Mouse (Mus musculus) adrenal gland, postnatal 10 days (tissue): ENCODE results near the gene Eif3d. TPM values are rescaled to one million over a fixed set of nuclear protein-coding genes. Genes with fewer than 3 reads are reported as not detected.
"Not testable (repeated sequence)": the region's sequence is repeated elsewhere in the genome, so short reads cannot be mapped to it uniquely, and the experiment has no call there.

Source experiments
- DNase-seq: peaks from one replicate; pipeline ENCODE4 v3.0.0; 2021; ENCODE audit warnings: mixed read lengths
- long read RNA-seq, 2 experiments: library from polyadenylated mRNA; stranded (forward); transcript quantifications; one replicate each; pipeline ENCODE4 v2.0.0; 2021
- total RNA-seq, 2 experiments: library from RNA; stranded (reverse); gene quantifications; 2 replicates each; pipeline ENCODE4 v1.2.3; 2021

The Eif3d gene
- 100 to 1,000 TPM; 147 to 154 TPM for total RNA-seq
- long read RNA-seq, experiment 1, transcript Eif3d-201 (15 exons, 1,899 nt): major isoform, 156 of 202 reads
- long read RNA-seq, experiment 1, partial matches to known transcripts: 26 of 202 reads
- long read RNA-seq, experiment 1, other reads (novel, unspliced or antisense): 20 of 202 reads
- long read RNA-seq, experiment 2, transcript Eif3d-201 (15 exons, 1,899 nt): major isoform, 81 of 110 reads
- long read RNA-seq, experiment 2, partial matches to known transcripts: 12 of 110 reads
- long read RNA-seq, experiment 2, other reads (novel, unspliced or antisense): 17 of 110 reads

DNA sequence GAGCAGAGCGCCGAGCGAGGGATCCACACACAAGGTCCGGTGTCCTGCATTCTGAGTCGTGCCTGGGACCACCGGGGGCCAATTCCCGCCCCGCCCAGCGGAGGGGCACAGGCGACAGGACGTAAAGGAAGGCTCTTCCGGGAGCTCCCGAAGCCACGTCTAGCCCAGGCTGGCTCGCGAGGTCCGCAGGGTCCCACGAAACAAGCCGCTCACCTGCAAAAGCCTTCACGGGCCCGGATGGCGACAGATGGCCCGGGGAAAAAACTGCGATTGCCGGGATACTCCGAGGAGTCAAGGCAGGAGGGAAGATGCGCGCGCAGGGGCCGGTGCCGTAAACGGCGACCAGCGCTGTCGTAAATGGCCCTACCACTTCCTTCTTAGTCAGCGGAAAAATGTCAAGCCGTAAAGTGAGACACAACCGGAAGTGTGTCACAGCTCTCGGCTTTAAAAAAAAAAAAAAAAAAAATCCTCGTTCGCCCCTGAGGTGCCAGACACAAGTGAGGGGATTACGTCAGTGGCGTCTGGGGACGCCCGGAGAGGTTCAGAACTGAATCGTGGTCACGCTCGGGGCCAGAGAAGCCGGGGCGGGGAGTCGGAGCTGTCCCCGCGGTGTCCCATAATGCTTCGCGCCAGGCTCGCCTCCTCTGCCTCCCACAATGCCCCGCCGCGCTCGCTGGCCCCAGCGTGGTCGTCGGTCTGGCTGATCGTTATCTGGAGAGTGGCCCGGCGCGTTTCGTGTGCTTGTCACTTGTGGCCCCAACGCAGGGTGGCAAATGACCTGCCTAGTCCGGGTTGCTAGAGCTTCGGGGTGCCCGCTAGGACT is at the start of gene Eif3d:
TSS of gene Eif3d (minus strand) at position 344 of the 823 bp plus-strand sequence.
- DNase-seq: peak; percentile 98

DNA sequence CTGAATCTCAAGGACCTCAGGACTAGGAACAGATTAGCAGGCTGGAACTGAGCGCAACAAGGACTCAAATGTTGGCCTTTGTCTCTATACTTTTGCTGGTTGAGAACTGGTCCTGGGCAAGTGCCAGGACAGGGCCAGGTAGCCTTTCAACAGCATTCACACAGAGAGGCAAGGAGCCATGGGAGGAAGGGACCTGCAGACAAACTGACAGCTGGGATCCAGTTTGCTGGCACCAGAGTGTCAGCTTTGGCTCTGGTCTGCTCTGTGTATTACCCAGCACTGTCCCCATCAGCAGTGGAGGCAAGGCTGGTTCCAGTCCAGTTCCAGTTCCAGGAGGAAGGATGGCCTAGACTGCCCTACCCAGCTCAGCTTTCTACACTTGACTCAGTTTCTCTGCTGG is 43.4 kb upstream of the Eif3d start:
- DNase-seq: no peak

DNA sequence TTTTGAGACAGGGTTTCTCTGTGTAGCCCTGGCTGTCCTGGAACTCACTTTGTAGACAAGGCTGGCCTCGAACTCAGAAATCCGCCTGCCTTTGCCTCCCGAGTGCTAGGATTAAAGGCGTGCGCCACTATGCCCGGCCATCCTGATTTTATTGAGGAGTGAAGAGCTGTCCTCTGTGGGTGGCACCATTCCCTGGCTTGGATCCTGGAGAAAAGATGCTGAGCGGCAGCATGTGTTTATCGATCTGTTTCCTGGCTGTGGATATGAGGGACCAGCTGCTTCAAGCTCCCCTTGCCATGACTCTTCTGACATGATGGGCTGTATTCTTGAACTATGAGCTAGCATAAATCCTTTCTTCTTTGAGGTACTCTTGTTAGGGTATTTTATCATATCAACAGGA is 37.6 kb upstream of the Eif3d start:
- DNase-seq: not testable (repeated sequence)

DNA sequence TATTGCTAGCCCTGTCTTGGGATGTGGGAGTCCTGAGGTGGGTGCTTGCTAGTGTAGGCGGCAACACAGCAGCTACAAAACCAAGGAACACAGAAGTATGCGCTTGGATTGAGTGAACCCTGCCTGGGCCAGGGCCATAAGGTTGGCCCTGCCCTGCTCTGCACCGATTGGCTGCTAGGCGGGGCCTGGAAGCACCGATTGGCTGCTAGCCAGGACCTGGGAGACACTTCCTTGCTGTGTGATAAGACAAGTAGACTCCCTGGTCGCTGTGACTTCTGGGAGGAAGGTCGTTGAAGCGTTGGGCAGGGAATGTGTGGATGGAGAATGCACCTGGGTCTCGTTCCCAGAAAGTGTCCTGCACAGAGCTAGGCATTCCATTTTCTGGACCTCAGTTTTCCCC is 33.3 kb upstream of the Eif3d start:
- peak; percentile 40 for DNase-seq

DNA sequence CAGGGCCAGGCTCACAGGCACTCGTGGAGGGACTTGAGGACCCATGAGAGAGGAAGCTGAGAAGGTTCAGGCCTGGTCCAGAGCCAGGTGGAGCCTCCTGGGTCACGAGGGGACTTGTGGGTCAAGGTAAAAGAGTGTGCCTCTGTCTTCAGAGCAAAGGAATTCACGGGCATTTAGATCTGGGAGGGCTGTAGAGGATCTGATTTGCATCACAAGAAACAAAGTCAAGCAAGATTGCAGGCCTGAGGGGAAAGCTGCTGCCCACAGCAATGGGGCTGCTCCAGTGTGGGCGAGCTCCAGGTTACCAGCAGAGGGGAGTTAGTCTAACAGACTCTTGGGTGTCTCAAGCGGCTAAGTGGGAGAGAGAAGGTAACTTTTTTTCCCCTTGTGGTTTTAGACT is 30.8 kb upstream of the Eif3d start:
- DNase-seq: no peak

DNA sequence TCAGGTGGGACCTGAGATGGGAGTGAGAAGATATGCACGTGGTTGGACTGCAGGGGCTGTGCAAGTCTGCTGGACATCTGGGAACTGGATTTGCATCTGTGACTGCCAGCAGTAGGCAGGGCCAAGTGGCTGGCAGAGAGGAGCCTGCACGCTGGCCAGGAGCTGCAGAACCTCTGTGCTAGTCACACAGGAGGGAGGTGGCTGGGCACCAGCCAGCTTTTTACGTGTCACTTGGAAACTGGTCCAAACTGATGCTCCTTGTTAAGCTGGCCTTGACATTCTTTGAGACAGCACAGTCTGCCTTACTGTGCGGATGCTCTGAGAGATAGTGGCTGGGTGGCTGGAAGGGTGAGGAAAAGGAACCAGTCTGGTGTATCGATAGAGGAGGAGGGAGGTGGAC is 17.9 kb upstream of the Eif3d start:
- peak; percentile 88 for DNase-seq

DNA sequence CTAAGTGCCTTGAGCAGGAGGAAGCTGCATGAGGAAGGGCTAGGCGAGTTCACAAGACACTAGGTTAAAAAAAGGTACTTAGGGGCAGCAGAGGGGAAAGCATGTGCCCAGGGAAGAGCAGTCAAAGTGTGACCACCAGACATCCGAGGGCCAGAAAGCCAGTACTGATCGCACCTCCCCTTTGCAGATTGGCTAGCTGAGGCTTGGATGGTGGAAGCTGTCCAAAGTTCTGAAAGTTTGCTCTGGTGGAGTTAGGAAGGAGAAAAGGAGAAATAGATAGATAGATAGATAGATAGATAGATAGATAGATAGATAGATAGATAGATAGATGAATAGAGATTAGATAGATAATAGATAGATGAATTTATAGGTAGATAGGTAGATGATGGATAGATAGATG is 12.8 kb upstream of the Eif3d start:
- no peak for DNase-seq

DNA sequence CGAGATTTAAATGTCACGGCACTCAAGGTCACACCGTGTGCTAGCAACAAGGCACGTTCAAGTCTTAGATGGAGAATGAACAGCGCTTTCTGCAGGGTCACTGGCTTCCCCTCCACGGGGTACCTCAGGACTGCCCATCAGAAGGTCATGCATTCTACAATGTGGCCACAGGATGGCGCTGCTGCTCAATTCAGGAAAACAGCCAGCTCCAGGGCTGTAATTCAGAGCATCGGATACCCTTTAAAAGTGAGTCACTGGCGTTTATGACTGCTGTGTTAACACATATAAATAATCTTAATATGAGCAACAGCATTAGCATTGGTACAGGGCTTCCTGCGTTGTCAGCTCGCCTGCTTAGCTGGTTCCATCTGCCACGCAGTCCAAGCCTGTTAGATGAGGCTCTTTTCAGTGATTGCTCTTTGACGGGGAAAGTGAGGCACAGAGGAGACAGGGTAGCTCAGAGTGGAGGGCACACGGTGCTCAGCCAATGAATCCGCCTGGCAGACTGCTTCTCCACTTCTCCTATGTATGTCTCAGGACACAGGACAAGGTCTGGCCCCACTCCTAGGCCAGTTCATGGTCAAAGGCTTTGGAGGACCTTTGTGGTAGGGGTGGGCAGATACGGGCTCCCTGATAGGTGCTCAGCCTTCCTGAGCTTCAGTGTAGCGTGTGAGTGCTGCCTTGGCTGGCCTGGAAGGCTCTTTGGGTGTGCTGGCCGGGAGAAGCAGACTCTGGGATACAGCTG is 11.8 kb upstream of the Eif3d start:
- DNase-seq: peak; percentile 85

DNA sequence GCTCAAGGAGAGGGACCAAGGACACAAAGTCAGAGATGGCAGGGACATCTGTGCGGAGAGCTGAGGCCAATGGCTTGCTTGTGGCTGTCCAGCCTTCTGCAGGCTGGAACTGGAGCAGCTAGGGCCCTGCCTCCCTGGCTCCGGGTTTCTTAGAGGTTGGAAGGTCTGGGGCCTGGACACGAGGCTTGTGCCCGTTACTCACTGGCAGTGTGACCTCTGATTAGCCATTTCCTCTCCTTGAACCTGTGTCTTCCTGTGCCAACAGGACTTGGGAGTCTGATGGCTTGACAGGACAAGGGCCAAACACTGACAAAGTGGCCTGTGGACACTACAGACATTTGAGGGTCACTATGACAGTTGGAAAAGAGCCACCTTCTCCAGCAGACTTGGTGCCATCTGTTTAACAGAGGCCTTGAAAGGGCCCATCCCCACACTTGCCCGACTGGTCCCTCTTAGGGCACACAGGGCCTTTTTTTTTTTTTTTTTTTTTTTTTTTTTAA is 10.6 kb upstream of the Eif3d start:
- DNase-seq: peak; percentile 76

DNA sequence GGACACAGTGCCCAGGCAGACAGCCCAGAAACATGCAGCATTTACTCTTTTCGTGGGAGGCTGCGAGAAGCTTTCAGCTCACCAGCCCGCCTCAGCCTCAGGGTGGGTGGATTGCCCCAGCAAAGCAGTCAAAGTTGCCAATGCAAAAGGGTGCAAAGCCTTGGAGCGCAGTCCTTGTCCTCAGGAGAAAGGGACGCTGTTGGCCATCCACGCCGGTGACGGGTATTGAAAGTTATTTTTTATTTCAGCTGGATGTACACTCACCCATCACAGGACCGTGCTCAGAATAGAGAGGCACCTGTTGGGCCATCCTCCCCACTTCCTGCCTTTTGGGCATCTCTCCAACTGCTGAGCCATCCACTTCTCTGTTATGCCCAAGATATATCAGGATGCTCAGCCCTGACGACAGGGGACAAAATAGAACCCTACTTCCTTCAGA is 8.8 kb upstream of the Eif3d start:
- DNase-seq: no peak

DNA sequence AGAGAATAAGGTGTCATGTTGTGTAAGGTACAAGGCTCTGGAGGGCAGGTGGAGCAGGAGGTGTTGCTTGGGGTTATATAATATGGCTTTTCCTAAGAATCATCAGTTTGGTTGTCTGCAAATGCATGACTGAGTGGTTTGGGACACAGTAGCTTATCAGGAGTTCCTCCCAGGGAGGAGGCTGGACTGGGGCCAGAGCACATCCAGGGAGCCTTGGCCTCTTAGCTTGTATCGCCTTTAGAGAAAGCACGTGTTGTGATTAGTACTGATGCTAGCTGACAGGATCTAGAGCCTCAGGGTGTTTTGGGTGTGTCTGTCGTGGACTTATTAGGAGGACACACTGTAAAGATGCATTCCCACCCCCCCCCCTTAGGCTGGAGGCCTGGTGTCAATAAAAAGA is 7.0 kb upstream of the Eif3d start:
- DNase-seq: peak; percentile 74

DNA sequence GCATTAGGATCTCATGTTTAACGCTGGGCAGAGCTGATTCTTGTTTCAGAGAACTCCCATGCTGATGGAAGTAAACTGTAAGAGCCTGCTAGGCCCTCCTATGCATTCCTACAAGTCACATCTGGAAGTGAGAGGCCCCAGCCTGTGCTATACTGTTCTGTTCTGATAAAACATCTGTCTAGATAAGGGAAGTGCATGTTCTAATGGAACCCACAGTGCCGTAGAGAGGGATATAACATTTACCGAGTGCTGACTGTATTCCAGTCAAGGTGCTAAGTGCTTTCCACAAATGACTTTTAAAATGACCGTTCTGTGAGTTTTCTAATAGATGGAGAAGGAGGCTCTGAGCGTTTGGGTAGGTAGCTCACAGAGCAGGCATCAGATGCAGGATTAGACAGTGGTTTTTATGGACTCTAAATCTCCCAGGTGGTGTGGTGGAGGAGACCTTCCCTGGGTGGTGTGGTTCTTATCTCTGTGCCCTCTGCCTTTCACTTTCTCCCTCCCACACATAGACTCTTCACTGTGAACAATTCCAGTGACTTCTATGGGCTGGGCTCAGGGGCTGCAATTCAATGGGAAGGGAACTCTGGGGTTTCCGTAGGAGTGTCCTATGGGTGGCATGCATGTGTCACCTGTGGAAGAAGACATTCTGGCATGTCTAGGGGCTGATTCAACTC is 3.7 kb upstream of the Eif3d start:
- no peak for DNase-seq

DNA sequence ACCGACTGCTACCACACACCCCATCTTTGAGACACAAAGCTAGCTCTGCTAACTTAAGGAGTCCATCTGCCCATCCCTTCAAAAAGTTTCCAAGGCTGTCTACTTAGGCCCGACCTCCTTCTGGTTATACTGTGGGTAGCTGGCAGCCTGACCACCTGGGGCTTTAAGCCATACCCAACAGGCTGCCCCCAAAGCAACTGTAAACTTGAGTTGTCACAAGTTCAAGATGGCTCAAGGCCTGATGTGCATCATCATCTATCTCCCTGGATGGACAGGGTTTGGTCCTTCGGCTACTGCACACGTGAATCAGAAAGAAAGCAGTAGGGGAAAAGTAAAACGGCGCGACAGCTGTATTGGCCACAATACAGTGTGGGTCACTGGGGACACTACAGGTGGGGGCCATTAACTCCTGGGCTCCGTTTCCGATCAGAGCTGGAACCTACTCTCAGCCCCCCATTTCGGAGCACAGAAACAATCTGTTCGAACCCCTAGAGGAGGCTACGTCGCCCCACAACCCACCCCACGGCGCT is 608 bp downstream of the Eif3d start:
- no peak for DNase-seq

DNA sequence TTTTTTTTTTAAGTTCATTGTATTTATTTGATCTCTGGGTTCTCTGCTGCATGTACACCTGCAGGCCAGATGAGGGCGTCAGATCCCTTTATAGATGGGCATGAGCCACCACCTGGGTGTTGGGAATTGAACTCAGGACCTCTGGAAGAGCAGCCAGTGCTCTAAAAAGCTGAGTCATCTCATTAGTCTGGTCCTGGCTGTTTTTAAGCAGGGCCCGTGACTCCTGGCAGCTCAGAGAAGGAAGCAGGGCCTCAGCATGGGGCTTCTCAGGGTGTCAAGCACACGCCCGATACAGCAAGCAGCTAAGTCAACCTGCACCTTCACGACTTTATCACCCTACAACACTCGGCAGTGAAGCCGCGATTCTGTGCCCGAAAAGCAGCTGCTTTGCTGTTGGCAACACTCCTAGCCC is 5.5 kb downstream of the Eif3d start:
- DNase-seq: no peak

DNA sequence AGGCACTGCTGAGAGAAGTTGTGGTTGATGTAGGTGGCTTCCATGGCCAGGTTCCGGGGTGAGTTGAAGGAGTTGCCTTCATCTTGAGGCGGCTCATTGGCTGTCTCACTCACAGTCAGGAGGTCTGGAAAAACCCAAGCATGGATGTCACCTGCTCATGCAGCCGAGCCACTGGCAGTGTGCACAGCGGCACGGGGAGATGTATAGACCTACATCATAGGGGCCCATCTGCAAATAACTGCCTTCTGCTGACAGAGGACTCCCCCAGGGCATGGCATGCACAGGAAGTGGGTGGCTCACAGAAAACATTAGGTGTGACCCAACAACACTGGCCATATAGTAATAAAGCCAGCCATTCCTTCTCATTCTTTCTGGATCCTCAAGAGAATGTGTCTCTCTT is 8.2 kb downstream of the Eif3d start:
- no peak for DNase-seq

DNA sequence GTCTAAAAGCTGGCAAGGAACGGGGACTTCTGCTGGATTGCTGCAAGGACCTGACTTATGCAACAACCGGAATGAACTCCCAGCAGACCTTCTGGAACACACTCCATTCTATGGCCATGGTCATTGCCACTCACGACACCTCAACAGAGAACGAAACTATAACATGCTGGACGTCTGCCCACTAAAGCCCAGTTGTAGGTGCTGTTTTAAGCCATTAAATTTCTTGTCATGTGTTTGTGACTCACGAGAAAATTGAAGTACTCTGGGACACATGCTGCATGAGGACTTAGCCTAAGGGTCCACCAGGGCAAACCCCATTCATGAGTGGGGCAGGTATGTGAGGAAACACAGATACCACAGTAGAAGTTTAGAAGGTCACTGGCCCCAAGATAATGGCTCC is 9.9 kb downstream of the Eif3d start:
- peak; percentile 29 for DNase-seq

DNA sequence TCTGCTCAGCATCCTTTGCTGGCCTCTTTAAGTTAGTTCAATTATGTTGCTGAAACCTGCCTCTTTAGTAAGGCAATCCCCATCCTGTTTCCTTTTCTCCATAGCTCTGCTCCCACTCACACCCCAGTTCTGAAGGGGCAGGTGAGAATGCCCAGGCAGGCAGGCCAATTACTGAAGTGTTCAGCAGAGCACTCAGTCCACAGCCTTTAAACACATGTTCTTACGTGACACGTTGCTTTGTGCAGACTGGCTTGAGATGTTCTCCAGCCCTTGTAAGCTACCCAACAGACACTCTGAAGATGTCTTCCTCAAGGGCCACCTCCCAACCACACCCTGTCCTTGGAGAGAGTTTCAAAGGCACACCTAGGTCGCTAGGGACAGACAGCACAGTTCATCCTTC is 12.5 kb downstream of the Eif3d start:
- DNase-seq: no peak

DNA sequence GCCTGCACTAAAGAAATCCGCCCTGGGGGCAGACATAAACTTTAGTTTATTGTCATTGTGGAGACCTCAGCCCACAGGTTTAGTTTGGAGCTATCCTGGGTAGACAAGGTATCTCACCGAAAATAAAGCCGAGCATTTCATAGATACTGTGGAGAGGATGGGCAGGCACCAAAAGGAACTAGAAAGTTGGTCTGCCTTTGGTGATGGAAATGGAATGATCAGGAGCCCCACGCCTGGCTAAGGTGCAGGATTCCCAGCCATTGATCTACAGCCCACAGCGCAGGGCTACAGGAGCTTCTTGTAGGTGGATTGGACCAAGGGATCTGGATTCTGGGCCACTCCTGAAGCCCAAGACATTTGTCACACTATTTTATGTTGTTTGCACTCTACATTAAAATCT is 13.0 kb downstream of the Eif3d start:
- DNase-seq: no peak

DNA sequence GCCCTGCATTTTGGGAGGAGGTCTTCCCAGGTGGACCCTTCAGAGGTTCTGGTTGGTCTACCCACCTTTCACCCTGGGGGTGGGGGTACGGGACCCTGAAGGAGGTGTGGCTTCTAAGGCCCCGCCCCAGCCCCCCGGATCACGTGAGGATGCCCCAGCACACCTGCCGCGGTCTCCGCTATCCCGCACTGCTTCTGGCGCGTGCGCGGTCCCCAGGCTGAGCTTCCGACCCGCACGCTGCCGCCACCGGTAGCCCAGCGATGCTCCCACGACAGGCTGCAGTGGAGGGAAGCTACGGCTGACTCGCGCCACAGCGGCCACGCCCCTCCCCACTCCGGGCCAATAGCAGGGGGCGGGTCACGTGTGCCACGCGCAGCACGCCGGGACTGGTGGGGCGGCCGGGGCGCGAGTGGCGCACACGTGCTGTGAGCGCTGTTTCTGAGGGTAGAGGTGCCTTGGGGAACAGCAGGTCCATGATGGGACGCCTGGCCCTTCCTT is 14.2 kb downstream of the Eif3d start, which contains the start of gene Foxred2:
TSS of gene Foxred2 (minus strand) at position 319 of the 498 bp plus-strand sequence.
- DNase-seq: peak; percentile 90

DNA sequence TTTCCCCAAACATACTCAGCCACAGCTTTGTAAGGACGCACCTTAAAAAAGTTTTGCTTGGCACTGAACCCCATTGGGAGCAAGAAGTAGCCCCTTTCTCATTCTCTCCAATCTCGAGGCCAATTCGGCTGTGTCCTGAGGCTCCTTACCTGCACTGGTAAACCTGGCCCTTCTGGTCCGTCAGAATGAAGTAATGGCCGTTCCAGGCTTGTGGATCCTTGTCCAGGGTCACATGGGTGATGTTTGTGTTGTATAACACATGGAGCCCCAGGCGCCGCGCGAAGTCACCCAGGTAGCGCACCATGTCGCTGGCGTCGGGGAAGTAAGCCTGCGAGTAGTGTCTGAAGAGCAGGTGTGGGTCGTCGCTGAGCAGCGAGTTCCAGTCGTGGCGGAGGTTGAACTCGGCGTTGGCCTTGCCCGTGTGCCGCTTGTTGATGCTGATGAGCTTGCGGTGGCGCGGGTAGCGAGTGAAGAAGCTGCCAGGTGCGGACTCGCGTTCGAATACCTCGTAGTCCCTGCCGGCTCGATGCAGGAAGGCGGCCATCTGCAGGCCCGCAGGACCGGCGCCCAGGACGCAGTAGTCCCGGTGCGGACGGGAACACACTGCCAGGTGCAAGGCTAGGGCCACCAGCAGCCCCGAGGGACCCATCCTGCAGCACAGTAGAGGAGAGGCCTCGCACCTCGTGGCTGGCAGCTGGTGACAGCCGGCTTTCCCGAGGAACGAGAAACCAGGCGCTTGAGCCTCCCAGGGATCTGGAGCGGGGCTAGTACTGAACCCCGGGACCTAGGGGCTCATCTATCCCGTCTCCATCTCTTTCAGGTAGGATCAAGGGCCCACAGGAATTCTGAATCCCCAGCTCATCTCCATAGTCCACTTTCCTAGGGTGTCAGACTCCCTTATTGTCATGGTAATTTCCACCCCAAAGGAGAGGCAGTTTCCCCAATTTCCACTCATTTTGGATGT is 14.9 kb downstream of the Eif3d start:
- DNase-seq: peak; percentile 36
